Mouse (Mus musculus): ENCODE data around the gene Gm4969. TPM values are rescaled to one million over a fixed set of nuclear protein-coding genes. Genes with fewer than 3 reads are reported as not detected.

Gene Gm4969
- total and polyA plus RNA-seq, 3 experiments: not detected

DNA sequence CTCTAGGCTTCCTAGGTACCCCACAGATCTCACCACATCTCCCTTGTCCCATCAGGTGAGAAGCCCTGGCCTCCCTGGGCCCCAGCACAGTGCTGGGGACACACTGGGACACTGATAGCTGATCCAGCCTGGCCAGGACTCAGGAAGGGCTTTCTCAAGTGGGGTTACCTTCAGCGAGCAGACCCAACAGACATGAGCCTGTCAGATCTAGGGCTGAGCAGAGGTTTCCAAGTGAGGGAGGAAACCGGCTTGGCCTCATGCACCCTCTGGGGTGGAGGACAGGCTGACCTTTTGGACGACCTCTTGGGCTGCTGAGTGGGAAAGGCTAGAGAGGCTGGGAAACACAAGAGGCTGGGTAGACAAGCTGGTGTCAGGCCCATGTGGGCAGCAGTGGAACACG lies 67.0 kb downstream of the Gm4969 start:
- no peak overlapping the region for H3K27ac ChIP-seq (ENCODE audit: control insufficient read depth, low read depth, low read length)
- no peaks in the 10 kb centered on the region for H3K27me3 ChIP-seq (ENCODE audit: control insufficient read depth in 1 of 2, insufficient read depth in 2 of 2, low read length in 2 of 2)
- no peaks in the 10 kb centered on the region for H3K79me2 ChIP-seq (ENCODE audit: control insufficient read depth, insufficient read depth, low read length, poor library complexity)
- H3K9ac ChIP-seq (ENCODE audit: control insufficient read depth, low read depth, low read length, poor library complexity, severe bottlenecking): no peak overlapping the region
- no peaks in the 10 kb centered on the region; a peak in 1 of 4 replicates for H3K36me3 ChIP-seq (ENCODE audit: control insufficient read depth in 1 of 2, insufficient read depth in 2 of 2, low read length in 2 of 2)
- no peak for DNase-seq (ENCODE audit: low read depth, low spot score)
- no peak overlapping the region for H3K4me3 ChIP-seq (ENCODE audit: control insufficient read depth in 1 of 2, insufficient read depth in 1 of 2, low read depth in 2 of 2, low read length in 2 of 2)
- no peaks in the 10 kb centered on the region for H3K4me1 ChIP-seq (ENCODE audit: control insufficient read depth in 1 of 2, insufficient read depth in 2 of 2, low read length in 2 of 2)
- peak; percentile 18; the same call in 1 of the 2 replicates for TF ChIP-seq POLR2AphosphoS2 (IDR thresholded peaks at IDR 0.05; ENCODE audit: low read length)
- TF ChIP-seq HCFC1 (IDR thresholded peaks at IDR 0.05; ENCODE audit: low read depth, low read length): no peak
- H3K9me3 ChIP-seq (replicated peaks; ENCODE audit: insufficient read depth, low read length): no peaks in the 10 kb centered on the region

- TF ChIP-seq EP300 (IDR thresholded peaks at IDR 0.05; ENCODE audit: low read depth in 1 of 2, low read length in 2 of 2) (no peak), ELF1 (IDR thresholded peaks at IDR 0.05; ENCODE audit: low read depth, low read length) (no peak), ZMIZ1 (IDR thresholded peaks at IDR 0.05; ENCODE audit: low read depth, low read length) (no peak), NRF1 (IDR thresholded peaks at IDR 0.05; ENCODE audit: insufficient read depth, low read depth, low read length, poor library complexity, severe bottlenecking) (no peak), SMC3 (IDR thresholded peaks at IDR 0.05; ENCODE audit: low read depth, low read length) (no peak), CTCF (IDR thresholded peaks at IDR 0.05 in 2 of 3, conservative IDR thresholded peaks at IDR 0.05 in 1 of 3; ENCODE audit: control insufficient read depth in 1 of 3, insufficient read depth in 1 of 3, low read depth in 2 of 3, low read length in 3 of 3, poor library complexity in 1 of 3, severe bottlenecking in 1 of 3) (no peak), POLR2AphosphoS5 (IDR thresholded peaks at IDR 0.05; ENCODE audit: borderline replicate concordance, low read depth, low read length) (no peak), TAL1 (IDR thresholded peaks at IDR 0.05; ENCODE audit: low read length) (no peak), TBP (IDR thresholded peaks at IDR 0.05; ENCODE audit: low read depth, low read length) (no peak), POLR2A (IDR thresholded peaks at IDR 0.05; ENCODE audit: control insufficient read depth in 1 of 2, insufficient read depth in 1 of 2, low read depth in 1 of 2, low read length in 2 of 2, poor library complexity in 1 of 2) (no peak)
- no peak for DNase-seq (ENCODE audit: low read depth, low spot score)
- Histone ChIP-seq H3K4me1 (ENCODE audit: control insufficient read depth in 1 of 2, insufficient read depth in 2 of 2, low read length in 2 of 2) (no peaks in the 10 kb centered on the region), H3K9me3 (replicated peaks; ENCODE audit: insufficient read depth, low read length) (no peaks in the 10 kb centered on the region), H3K27ac (ENCODE audit: control insufficient read depth, low read depth, low read length) (no peak overlapping the region), H3K4me3 (ENCODE audit: control insufficient read depth in 1 of 2, insufficient read depth in 1 of 2, low read depth in 2 of 2, low read length in 2 of 2) (no peak overlapping the region), H3K27me3 (ENCODE audit: control insufficient read depth in 1 of 2, insufficient read depth in 2 of 2, low read length in 2 of 2) (no peaks in the 10 kb centered on the region), H3K79me2 (ENCODE audit: control insufficient read depth, insufficient read depth, low read length, poor library complexity) (no peaks in the 10 kb centered on the region), H3K36me3 (ENCODE audit: control insufficient read depth in 1 of 2, insufficient read depth in 2 of 2, low read length in 2 of 2) (no peaks in the 10 kb centered on the region; a peak in 1 of 4 replicates), H3K9ac (ENCODE audit: control insufficient read depth, low read depth, low read length, poor library complexity, severe bottlenecking) (no peak overlapping the region)
These were observed 68.0 kb downstream of the Gm4969 start for GRCm38 (mm10) chr7:19050172-19050571.

DNA sequence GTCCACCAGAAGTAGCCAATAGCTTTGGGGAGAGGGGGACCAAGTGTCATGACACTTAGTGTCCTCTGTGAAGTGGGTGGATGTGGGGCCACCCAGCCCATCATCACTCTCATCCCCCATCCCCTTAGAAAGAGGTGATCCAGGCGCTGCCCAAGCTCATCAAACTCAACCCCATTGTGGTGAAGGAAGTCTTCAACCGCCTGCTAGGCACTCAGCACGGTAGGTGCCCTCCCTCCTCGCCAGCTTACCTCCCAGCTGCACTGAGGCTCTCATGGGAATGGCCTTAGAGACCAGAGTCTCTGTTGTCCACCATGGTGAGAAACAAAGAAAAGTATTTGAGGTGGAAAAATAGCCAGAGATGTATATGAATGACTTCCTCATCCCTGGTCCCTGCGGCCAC lies 68.9 kb downstream of the Gm4969 start:
- H3K79me2 ChIP-seq (ENCODE audit: control insufficient read depth, insufficient read depth, low read length, poor library complexity): no peaks in the 10 kb centered on the region
- no peaks in the 10 kb centered on the region for H3K4me1 ChIP-seq (ENCODE audit: control insufficient read depth in 1 of 2, insufficient read depth in 2 of 2, low read length in 2 of 2)
- H3K27me3 ChIP-seq (ENCODE audit: control insufficient read depth in 1 of 2, insufficient read depth in 2 of 2, low read length in 2 of 2): no peaks in the 10 kb centered on the region
- DNase-seq (ENCODE audit: low read depth, low spot score): no peak
- H3K4me3 ChIP-seq (ENCODE audit: control insufficient read depth in 1 of 2, insufficient read depth in 1 of 2, low read depth in 2 of 2, low read length in 2 of 2): no peak overlapping the region
- no peaks in the 10 kb centered on the region for H3K9me3 ChIP-seq (replicated peaks; ENCODE audit: insufficient read depth, low read length)
- no peak overlapping the region for H3K9ac ChIP-seq (ENCODE audit: control insufficient read depth, low read depth, low read length, poor library complexity, severe bottlenecking)
- TF ChIP-seq HCFC1 (IDR thresholded peaks at IDR 0.05; ENCODE audit: low read depth, low read length) (no peak), GATA1 (IDR thresholded peaks at IDR 0.05; ENCODE audit: low read depth, low read length) (no peak), GABPA (IDR thresholded peaks at IDR 0.05; ENCODE audit: low read depth, low read length) (no peak), MAX (IDR thresholded peaks at IDR 0.05; ENCODE audit: low read length) (no peak), KAT2A (conservative IDR thresholded peaks at IDR 0.05; ENCODE audit: low read depth, low read length) (no peak), TCF12 (IDR thresholded peaks at IDR 0.05; ENCODE audit: low read depth, low read length) (no peak), EP300 (IDR thresholded peaks at IDR 0.05; ENCODE audit: low read depth in 1 of 2, low read length in 2 of 2) (no peak), POLR2AphosphoS5 (IDR thresholded peaks at IDR 0.05; ENCODE audit: borderline replicate concordance, low read depth, low read length) (no peak), ZC3H11A (IDR thresholded peaks at IDR 0.05; ENCODE audit: low read depth, low read length) (no peak), POLR2AphosphoS2 (IDR thresholded peaks at IDR 0.05; ENCODE audit: low read length) (no peak), NRF1 (IDR thresholded peaks at IDR 0.05; ENCODE audit: insufficient read depth, low read depth, low read length, poor library complexity, severe bottlenecking) (no peak), BHLHE40 (IDR thresholded peaks at IDR 0.05; ENCODE audit: borderline replicate concordance, low read depth, low read length) (no peak), NELFE (IDR thresholded peaks at IDR 0.05; ENCODE audit: low read depth, low read length) (no peak), MEF2A (IDR thresholded peaks at IDR 0.05; ENCODE audit: extremely low read depth, insufficient replicate concordance, low read depth, low read length, poor library complexity, severe bottlenecking) (no peak), TBP (IDR thresholded peaks at IDR 0.05; ENCODE audit: low read depth, low read length) (no peak), ZNF384 (IDR thresholded peaks at IDR 0.05; ENCODE audit: low read depth, low read length) (no peak)
- H3K36me3 ChIP-seq (ENCODE audit: control insufficient read depth in 1 of 2, insufficient read depth in 2 of 2, low read length in 2 of 2): no peaks in the 10 kb centered on the region; a peak in 1 of 4 replicates
- H3K27ac ChIP-seq (ENCODE audit: control insufficient read depth, low read depth, low read length): no peak overlapping the region
